Mouse (Mus musculus): ENCODE results near the gene Lrmp.

DNA sequence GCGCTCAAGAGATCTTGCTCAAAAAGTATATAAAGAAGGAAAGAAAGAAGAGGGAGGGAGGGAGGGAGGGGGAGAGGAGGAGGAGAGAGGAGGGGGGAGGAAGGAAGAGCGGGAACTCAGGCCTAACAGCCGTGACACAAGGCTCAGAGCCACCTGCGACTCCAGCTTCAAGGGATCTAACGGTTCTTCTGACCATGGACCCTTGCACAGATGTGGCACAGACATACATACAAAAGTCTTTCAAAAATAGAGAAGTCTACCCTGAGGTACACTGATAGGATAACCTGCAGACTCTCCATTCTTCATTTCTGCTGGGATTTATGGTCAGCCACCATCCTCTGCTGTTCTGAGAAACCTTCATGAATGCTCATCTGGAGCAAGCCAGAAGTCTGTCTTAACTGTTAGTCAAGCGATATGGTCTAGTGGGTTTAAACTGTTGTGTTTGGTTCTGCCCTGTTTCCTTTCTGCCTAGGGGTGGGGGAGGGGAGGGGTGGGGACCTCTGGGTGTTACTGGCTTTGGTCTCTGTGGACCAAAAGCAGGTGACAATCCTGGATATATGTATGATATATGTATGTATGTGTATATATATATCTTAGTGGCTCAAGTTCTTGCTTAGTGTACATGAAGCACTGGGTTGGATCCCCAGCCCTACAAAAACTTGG is 25.1 kb upstream of the Lrmp start:
- no peak for TF ChIP-seq CTCF (IDR thresholded peaks at IDR 0.05; ENCODE audit: borderline replicate concordance, insufficient read depth, low read depth, low read length)
- no peak for TF ChIP-seq POLR2A (IDR thresholded peaks at IDR 0.05; ENCODE audit: borderline replicate concordance, insufficient read depth, low read length)
